ENCODE assay signal across 15 mouse cellular contexts in the genomic region with DNA sequence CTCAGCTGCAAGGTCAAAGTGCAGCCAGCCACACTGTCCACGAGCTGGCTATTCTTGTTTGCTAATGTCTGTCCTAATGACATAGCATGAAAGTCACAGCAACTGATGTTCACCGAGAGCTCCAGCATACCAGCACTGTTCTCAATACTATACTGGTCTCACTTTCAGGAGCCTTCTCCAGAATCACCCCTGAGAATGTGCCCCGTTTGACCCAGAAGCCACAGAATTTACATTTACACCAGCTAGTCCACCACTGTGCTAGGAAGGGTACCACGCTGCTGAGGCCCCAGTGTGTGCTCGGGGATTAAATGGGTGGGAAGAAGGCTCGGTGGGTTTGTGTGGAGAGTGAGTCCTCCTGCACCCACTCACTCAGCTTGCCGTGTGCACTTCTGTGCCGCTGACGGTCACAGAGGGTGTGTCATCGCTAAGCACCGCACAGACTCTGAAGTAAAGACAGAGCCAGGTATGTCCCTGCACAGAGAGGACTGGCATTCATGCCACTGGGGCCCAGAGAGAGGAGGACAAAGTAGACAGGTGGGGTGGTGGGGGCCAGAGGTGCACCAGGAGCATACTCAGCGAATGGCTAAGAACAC.
"Had no signal": no experiment of that assay in that cellular context is flagged by ENCODE, and none has a peak within 500 bp of the region (broad histone marks: within the 10 kb centered on the region; RNA-seq: fewer than 3 reads in every experiment).

No protein-coding gene starts in this region.

- H3K9ac ChIP-seq: liver, embryonic 14.5 days; lung, embryonic 15.5 days; midbrain, embryonic 12.5 days; neural tube, embryonic 12.5 days had no signal

- H3K27me3 ChIP-seq: lung, embryonic 15.5 days; megakaryocyte, embryonic 14.5 days; midbrain, embryonic 12.5 days; neural tube, embryonic 12.5 days had no signal

- H3K4me2 ChIP-seq: lung, embryonic 15.5 days; midbrain, embryonic 12.5 days; neural tube, embryonic 12.5 days had no signal

- DNase-seq: lung, adult 2 months; lung, postnatal 14 days; lung, postnatal 36 days; midbrain, embryonic 14.5 days; right cerebral cortex, postnatal 14 days; thymus, adult 2 months; thymus, postnatal 14 days; thymus, postnatal 36 days had no signal

- H3K9me3 ChIP-seq: midbrain, embryonic 12.5 days; neural tube, embryonic 12.5 days had no signal

- ATAC-seq: lung, postnatal 0 days had no signal

- H3K4me3 ChIP-seq: lung, embryonic 15.5 days; megakaryocyte, embryonic 14.5 days; midbrain, embryonic 12.5 days; neural tube, embryonic 12.5 days had no signal

- H3K36me3 ChIP-seq: lung, embryonic 15.5 days; midbrain, embryonic 12.5 days; neural tube, embryonic 12.5 days had no signal

- H3K27ac ChIP-seq: liver, embryonic 14.5 days; lung, embryonic 15.5 days; macrophage; midbrain, embryonic 12.5 days; neural tube, embryonic 12.5 days had no signal
